Mouse (Mus musculus): Measurements from ENCODE around the gene Htr2a.
A peak's percentile ranks its signal among the peaks of the same experiment; 100 is the strongest.

GRCm38 (mm10) chr14:74732079-74732783 is 91.6 kb downstream of the Htr2a start, which contains the start of gene Esd:
- TF ChIP-seq CTCF (IDR thresholded peaks at IDR 0.05; ENCODE audit: extremely low read depth, insufficient read depth, insufficient read length, insufficient replicate concordance) (no peak), POLR2A (IDR thresholded peaks at IDR 0.05; ENCODE audit: low read depth, low read length) (peak; percentile 42)

Measured in spleen, adult 2 months (tissue).